27 mouse cellular contexts compared by ENCODE assay signal in the genomic region with DNA sequence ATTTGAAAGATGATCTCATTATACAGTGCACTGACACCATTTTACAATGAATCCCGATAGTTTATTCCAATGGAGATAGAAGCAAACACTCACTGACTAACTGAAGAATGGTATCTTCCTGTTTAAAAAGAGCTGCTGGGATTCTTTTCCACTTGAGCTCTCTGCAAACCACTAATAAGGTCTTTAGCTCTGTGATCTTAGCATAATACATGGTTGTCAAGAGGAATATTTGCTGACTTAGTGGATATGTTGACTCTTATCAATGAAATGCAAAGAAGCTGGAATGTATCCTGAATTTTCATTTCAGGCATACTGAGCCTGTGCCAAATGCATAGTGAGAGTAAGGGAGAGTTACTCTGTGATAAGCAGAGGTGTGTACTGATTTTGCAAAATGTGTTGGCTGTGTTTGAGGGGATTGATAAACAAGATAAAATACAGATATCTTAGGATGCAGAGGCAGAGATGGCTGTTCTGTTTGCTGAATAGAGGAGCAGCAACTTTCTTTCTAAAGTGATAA.
A peak's percentile ranks its signal among the peaks of the same experiment; 100 is the strongest.
DNase-seq lines count a peak whose midpoint lies in the region; ATAC-seq and TF ChIP-seq lines count a peak whose summit lies in the region.
"Had no signal": no experiment of that assay in that cellular context is flagged by ENCODE, and none has a peak within 500 bp of the region (broad histone marks: within the 10 kb centered on the region; RNA-seq: fewer than 3 reads in every experiment).

No protein-coding gene starts in this region.

- intact Hi-C loops in heart, postnatal 25 days (cut with DNase I), result no loop called here

- TF ChIP-seq POLR2A in embryonic fibroblast, embryonic 13.5 days (IDR thresholded peaks at IDR 0.05; ENCODE audit: low read depth, low read length), result no peak

- no peak for ATAC-seq in heart, embryonic 13.5 days (ENCODE audit: extremely low read depth, insufficient number of reproducible peaks, low FRiP score, low TSS enrichment)
- ATAC-seq in midbrain, embryonic 15.5 days (replicated peaks), result 0 out of 2 replicates have a peak, but pooled peaks have one; percentile 61
- no peak for ATAC-seq in midbrain, embryonic 13.5 days
- ATAC-seq: forebrain, embryonic 15.5 days had no signal

- no peaks in the 10 kb centered on the region for H3K27me3 ChIP-seq in heart, embryonic 13.5 days (replicated peaks)
- no peaks in the 10 kb centered on the region for H3K27me3 ChIP-seq in midbrain, embryonic 15.5 days (replicated peaks)
- H3K27me3 ChIP-seq in midbrain, embryonic 13.5 days, result no peaks in the 10 kb centered on the region
- H3K27me3 ChIP-seq: CH12.LX; embryonic facial prominence, embryonic 15.5 days; forebrain, embryonic 12.5 days; forebrain, embryonic 15.5 days; heart, embryonic 12.5 days; hindbrain, embryonic 12.5 days; hindbrain, embryonic 15.5 days had no signal

- H3K9ac ChIP-seq in heart, embryonic 13.5 days, result no peak overlapping the region
- H3K9ac ChIP-seq in midbrain, embryonic 15.5 days, result no peak overlapping the region
- no peak overlapping the region for H3K9ac ChIP-seq in midbrain, embryonic 13.5 days (replicated peaks)
- H3K9ac ChIP-seq: embryonic facial prominence, embryonic 15.5 days; forebrain, embryonic 12.5 days; forebrain, embryonic 15.5 days; heart, embryonic 12.5 days; hindbrain, embryonic 12.5 days; hindbrain, embryonic 15.5 days had no signal

- DNase-seq in heart, postnatal 25 days (ENCODE audit: low spot score), result no peak
- DNase-seq in Muller cell, postnatal 12 days (ENCODE audit: inconsistent ontology term), result peak; percentile 95
- DNase-seq in layer of hippocampus, postnatal 25 days (ENCODE audit: extremely low spot score in 1 of 2, low spot score in 1 of 2), result no peak
- DNase-seq: adrenal gland, adult 2 months; adrenal gland, postnatal 14 days; B cell, adult 2 months; cerebellum, adult 11-12 months; cerebellum, adult 8-10 months; cerebellum, postnatal 10 days; cerebellum, postnatal 36 days; embryo, embryonic 11 days; gastrocnemius, postnatal 25 days; heart, adult 18-20 months; heart, postnatal 14 days had no signal

- no peak overlapping the region for H3K4me3 ChIP-seq in heart, embryonic 13.5 days
- H3K4me3 ChIP-seq in midbrain, embryonic 15.5 days, result no peak overlapping the region
- H3K4me3 ChIP-seq in midbrain, embryonic 13.5 days (replicated peaks), result no peak overlapping the region
- no peak overlapping the region for H3K4me3 ChIP-seq in embryonic fibroblast, embryonic 13.5 days (ENCODE audit: insufficient read depth, low read length)
- H3K4me3 ChIP-seq: embryonic facial prominence, embryonic 15.5 days; erythroblast, embryonic 14.5 days; forebrain, embryonic 12.5 days; forebrain, embryonic 15.5 days; heart, embryonic 12.5 days; hindbrain, embryonic 12.5 days; hindbrain, embryonic 15.5 days had no signal

- WGBS in heart, embryonic 13.5 days, result 54% methylated on average over 1 of the region's 1 CpGs
- whole genome bisulfite sequencing in midbrain, embryonic 15.5 days, result 63% methylated on average over 1 of the region's 1 CpGs
- 61% methylated on average over 1 of the region's 1 CpGs for WGBS in midbrain, embryonic 13.5 days

- TF ChIP-seq CTCF in embryonic fibroblast, embryonic 13.5 days (IDR thresholded peaks at IDR 0.05; ENCODE audit: borderline replicate concordance, insufficient read depth, low read length), result no peak

- peaks cover 3% of the 10 kb centered on the region for H3K9me3 ChIP-seq in heart, embryonic 13.5 days
- no peaks in the 10 kb centered on the region for H3K9me3 ChIP-seq in midbrain, embryonic 15.5 days
- H3K9me3 ChIP-seq in midbrain, embryonic 13.5 days, result no peaks in the 10 kb centered on the region
- H3K9me3 ChIP-seq: embryonic facial prominence, embryonic 15.5 days; forebrain, embryonic 12.5 days; forebrain, embryonic 15.5 days; G1E; heart, embryonic 12.5 days; hindbrain, embryonic 12.5 days; hindbrain, embryonic 15.5 days had no signal

- no peaks in the 10 kb centered on the region for H3K36me3 ChIP-seq in heart, embryonic 13.5 days
- H3K36me3 ChIP-seq in midbrain, embryonic 15.5 days (replicated peaks), result no peaks in the 10 kb centered on the region
- H3K36me3 ChIP-seq in midbrain, embryonic 13.5 days, result no peaks in the 10 kb centered on the region
- H3K36me3 ChIP-seq: embryonic facial prominence, embryonic 15.5 days; forebrain, embryonic 12.5 days; forebrain, embryonic 15.5 days; G1E; heart, embryonic 12.5 days; hindbrain, embryonic 12.5 days; hindbrain, embryonic 15.5 days had no signal

- H3K4me2 ChIP-seq in heart, embryonic 13.5 days, result no peak overlapping the region
- no peak overlapping the region for H3K4me2 ChIP-seq in midbrain, embryonic 15.5 days
- H3K4me2 ChIP-seq in midbrain, embryonic 13.5 days (replicated peaks), result no peak overlapping the region
- H3K4me2 ChIP-seq: embryonic facial prominence, embryonic 15.5 days; forebrain, embryonic 12.5 days; forebrain, embryonic 15.5 days; heart, embryonic 12.5 days; hindbrain, embryonic 12.5 days; hindbrain, embryonic 15.5 days had no signal

- H3K4me1 ChIP-seq in heart, embryonic 13.5 days, result peaks cover 35% of the 10 kb centered on the region
- H3K4me1 ChIP-seq in midbrain, embryonic 15.5 days, result no peaks in the 10 kb centered on the region
- H3K4me1 ChIP-seq in midbrain, embryonic 13.5 days (replicated peaks), result peaks cover 5% of the 10 kb centered on the region; the same call in 1 of the 2 replicates
- H3K4me1 ChIP-seq in embryonic fibroblast, embryonic 13.5 days (ENCODE audit: control insufficient read depth, insufficient read depth, low read length), result peaks cover 10% of the 10 kb centered on the region
- H3K4me1 ChIP-seq: hindbrain, embryonic 12.5 days; hindbrain, embryonic 15.5 days had no signal

- H3K27ac ChIP-seq in heart, embryonic 13.5 days (replicated peaks), result peak overlapping the region; percentile 50; the same call in 1 of the 2 replicates
- H3K27ac ChIP-seq in midbrain, embryonic 15.5 days, result no peak overlapping the region
- no peak overlapping the region for H3K27ac ChIP-seq in midbrain, embryonic 13.5 days
- H3K27ac ChIP-seq in embryonic fibroblast, embryonic 13.5 days (ENCODE audit: insufficient read depth, low read length), result peak overlapping the region; percentile 70
- H3K27ac ChIP-seq: embryonic facial prominence, embryonic 15.5 days; forebrain, embryonic 12.5 days; forebrain, embryonic 15.5 days; hindbrain, embryonic 12.5 days; hindbrain, embryonic 15.5 days had no signal

Comparison
In these comparisons a context has a peak if more than half of its experiments do, and no peak if none do; other contexts are left out.
1. H3K27ac ChIP-seq: peak in heart, embryonic 13.5 days (single experiment) and embryonic fibroblast, embryonic 13.5 days (single experiment); none in midbrain, embryonic 15.5 days (single experiment) and midbrain, embryonic 13.5 days (single experiment).